Mouse (Mus musculus) myocyte (in vitro differentiated cells): ENCODE data around the gene Tmem33.

ENCODE experiments used
- CEBPB ChIP-seq: IDR thresholded peaks from 2 replicates; pipeline ENCODE4 v1.6.1; 2011; ENCODE audit warnings: mild to moderate bottlenecking, moderate library complexity; ENCODE audit not compliant: poor library complexity, insufficient read depth, severe bottlenecking
- E2F4 ChIP-seq: IDR thresholded peaks from one replicate; pipeline ENCODE4 v1.6.1; 2011; ENCODE audit warnings: mild to moderate bottlenecking, control low read depth, moderate library complexity; ENCODE audit not compliant: insufficient read depth
- MAX ChIP-seq: IDR thresholded peaks from one replicate; pipeline ENCODE4 v1.6.1; 2011; ENCODE audit warnings: low read depth, mild to moderate bottlenecking, control low read depth
- MYOD1 ChIP-seq, 3 experiments: IDR thresholded peaks; one replicate each; pipeline ENCODE4 v1.6.1; 2011; ENCODE audit warnings: control low read depth in 2 of 3, low read depth in 2 of 3, mild to moderate bottlenecking in 2 of 3, moderate library complexity in 1 of 3; ENCODE audit not compliant: insufficient read length in 2 of 3, control insufficient read depth in 1 of 3
- POLR2A ChIP-seq: IDR thresholded peaks from one replicate; pipeline ENCODE4 v1.6.1; 2011; ENCODE audit warnings: low read depth, mild to moderate bottlenecking, control low read depth, moderate library complexity; ENCODE audit not compliant: insufficient read length
- POLR2AphosphoS2 ChIP-seq: IDR thresholded peaks from one replicate; pipeline ENCODE4 v1.6.1; 2011; ENCODE audit warnings: low read depth, control low read depth; ENCODE audit not compliant: insufficient read length
- SRF ChIP-seq: IDR thresholded peaks from one replicate; pipeline ENCODE4 v1.6.1; 2011; ENCODE audit warnings: low read depth; ENCODE audit not compliant: control insufficient read depth, insufficient read length
- TCF12 ChIP-seq: IDR thresholded peaks from one replicate; pipeline ENCODE4 v1.6.1; 2011; ENCODE audit warnings: mild to moderate bottlenecking, control low read depth; ENCODE audit not compliant: poor library complexity, insufficient read depth, severe bottlenecking
- TCF3 ChIP-seq: IDR thresholded peaks from one replicate; pipeline ENCODE4 v1.6.1; 2011; ENCODE audit warnings: low read depth, control low read depth; ENCODE audit not compliant: insufficient read length
- USF1 ChIP-seq: IDR thresholded peaks from one replicate; pipeline ENCODE4 v1.6.1; 2011; ENCODE audit warnings: low read depth, mild to moderate bottlenecking, control low read depth, moderate library complexity

DNA sequence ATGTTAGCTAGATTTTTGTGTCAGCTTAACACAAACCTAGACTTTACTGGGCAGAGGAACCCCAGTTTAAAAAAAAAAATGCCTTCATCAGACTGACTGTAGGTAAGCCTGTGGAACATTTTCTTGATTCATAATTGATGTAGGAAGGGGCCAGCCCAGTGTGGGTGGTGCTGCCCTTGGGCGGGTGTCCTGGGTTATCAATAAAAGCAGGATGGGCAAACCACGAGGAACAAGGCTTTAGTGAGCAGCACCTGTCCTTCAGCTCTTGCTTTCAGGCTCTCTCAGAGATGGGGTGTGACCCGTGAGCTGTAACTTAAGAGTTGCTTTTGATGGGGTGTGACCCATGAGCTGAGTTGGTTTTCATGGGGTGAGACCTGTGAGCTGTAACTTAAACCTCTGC lies 34.7 kb downstream of the Tmem33 start:
- TF ChIP-seq POLR2A (no peak), MYOD1 (IDR thresholded peaks at IDR 0.05; ENCODE audit: control insufficient read depth in 1 of 3, insufficient read length in 2 of 3, low read depth in 2 of 3) (no peak), E2F4 (no peak), USF1 (no peak), SRF (no peak), POLR2AphosphoS2 (no peak), CEBPB (no peak), TCF12 (no peak), TCF3 (no peak), MAX (no peak)
